Mouse (Mus musculus): ENCODE data around the gene Pik3r2.

DNA sequence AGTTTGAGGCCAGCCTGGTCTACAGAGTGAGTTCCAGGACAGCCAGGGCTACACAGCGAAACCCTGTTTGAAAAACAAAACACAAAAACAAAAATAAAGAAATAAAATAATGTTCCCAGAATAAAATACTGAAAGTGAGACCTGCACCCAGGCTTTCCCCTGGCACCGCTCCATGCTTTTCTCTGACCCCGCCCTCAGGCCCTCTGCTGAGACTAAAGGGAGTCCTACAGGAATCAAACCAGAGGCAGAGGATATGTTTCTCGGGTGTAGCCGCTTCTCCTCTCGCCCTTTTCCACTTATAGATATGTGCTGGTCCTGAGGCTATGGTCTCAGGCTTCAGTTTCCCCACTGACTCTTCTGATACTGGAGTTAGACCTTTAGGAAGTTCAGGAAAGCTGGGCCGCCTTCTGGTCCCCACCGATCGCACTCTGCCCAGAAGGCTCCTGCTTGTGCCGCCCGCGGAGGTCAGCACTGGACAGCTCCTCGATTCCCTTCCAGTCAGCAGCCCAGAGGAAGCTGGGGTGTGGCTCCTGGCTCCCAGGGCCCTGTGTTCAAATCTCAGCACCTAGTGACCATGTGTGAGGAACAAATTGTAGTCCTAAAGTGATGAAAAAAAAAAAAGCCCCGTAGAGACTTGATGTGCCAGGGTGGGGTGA is 50.6 kb downstream of the Pik3r2 start:
- TF ChIP-seq MYOD1 (IDR thresholded peaks at IDR 0.05; ENCODE audit: control insufficient read depth in 1 of 3, insufficient read length in 2 of 3, low read depth in 2 of 3) (no peak), SRF (IDR thresholded peaks at IDR 0.05; ENCODE audit: control insufficient read depth, insufficient read length, low read depth) (no peak), MYOG (IDR thresholded peaks at IDR 0.05; ENCODE audit: control insufficient read depth in 1 of 3, insufficient read depth in 1 of 3, insufficient read length in 2 of 3, low read depth in 2 of 3) (no peak), MAX (IDR thresholded peaks at IDR 0.05; ENCODE audit: low read depth) (no peak), E2F4 (IDR thresholded peaks at IDR 0.05; ENCODE audit: insufficient read depth) (no peak), USF1 (IDR thresholded peaks at IDR 0.05; ENCODE audit: low read depth) (no peak)
